28 mouse cellular contexts compared by ENCODE assay signal in the genomic region with DNA sequence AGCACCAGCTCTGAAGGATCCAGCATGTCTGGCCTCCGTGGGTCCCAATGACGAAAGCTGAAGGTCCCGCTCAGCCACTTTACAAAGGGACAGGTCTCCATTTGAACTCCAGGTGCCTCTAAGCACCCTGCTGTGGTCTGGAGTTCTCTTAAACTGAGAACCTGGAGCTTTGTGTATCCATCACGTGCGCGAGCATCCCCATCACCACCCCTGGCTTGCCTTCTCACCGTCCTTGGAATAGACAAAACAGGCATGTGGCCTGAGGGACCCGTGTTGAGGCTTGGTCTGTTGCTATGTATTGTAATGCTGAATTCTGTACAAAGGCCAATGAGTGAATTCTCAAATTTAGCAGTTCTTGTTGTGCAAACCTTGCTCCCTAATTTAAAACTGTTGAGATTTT. TPM values are rescaled to one million over a fixed set of nuclear protein-coding genes. Genes with fewer than 3 reads are reported as not detected.
DNase-seq lines count a peak whose midpoint lies in the region; ATAC-seq and TF ChIP-seq lines count a peak whose summit lies in the region.
"Had no signal": no experiment of that assay in that cellular context is flagged by ENCODE, and none has a peak within 500 bp of the region (broad histone marks: within the 10 kb centered on the region; RNA-seq: fewer than 3 reads in every experiment).

No protein-coding gene starts in this region.

- H3K4me1 ChIP-seq in bone marrow macrophage, adult 2 months (ENCODE audit: control insufficient read depth, insufficient read depth, low read length), result peaks cover 45% of the 10 kb centered on the region
- H3K4me1 ChIP-seq in small intestine, adult 2 months (ENCODE audit: control insufficient read depth, insufficient read depth, insufficient read length, low read length), result peaks cover 22% of the 10 kb centered on the region; the same call in 1 of the 2 replicates
- H3K4me1 ChIP-seq in midbrain, embryonic 15.5 days, result peaks cover 18% of the 10 kb centered on the region

- 89% methylated on average over 8 of the region's 8 CpGs for WGBS in small intestine, adult 2 months
- 95% methylated on average over 8 of the region's 8 CpGs for WGBS in midbrain, embryonic 15.5 days

- no peak overlapping the region for H3K4me3 ChIP-seq in gastrocnemius, adult 2 months
- H3K4me3 ChIP-seq in bone marrow macrophage, adult 2 months (ENCODE audit: insufficient read depth, low read length), result no peak overlapping the region
- H3K4me3 ChIP-seq in small intestine, adult 2 months (ENCODE audit: low read depth, low read length), result no peak overlapping the region
- no peak overlapping the region for H3K4me3 ChIP-seq in midbrain, embryonic 15.5 days
- H3K4me3 ChIP-seq: embryonic facial prominence, embryonic 15.5 days; forebrain, embryonic 15.5 days; heart, embryonic 13.5 days; hindbrain, embryonic 10.5 days; intestine, embryonic 15.5 days had no signal

- no peak for DNase-seq in gastrocnemius, adult 2 months
- no peak for DNase-seq in gastrocnemius, postnatal 10 days
- DNase-seq in ES-CJ7 (ENCODE audit: low read depth, low spot score), result peak; percentile 39
- DNase-seq in urinary bladder, postnatal 25 days (ENCODE audit: low spot score), result no peak
- DNase-seq: adrenal gland, adult 2 months; adrenal gland, postnatal 25 days; B cell, adult 2 months; cerebellum, adult 11 months; cerebellum, adult 8-10 months; cerebellum, postnatal 14 days; embryo, embryonic 11 days; gastrocnemius, postnatal 14 days had no signal

- H3K27me3 ChIP-seq in small intestine, adult 2 months (ENCODE audit: control insufficient read depth, insufficient read depth, low read length), result no peaks in the 10 kb centered on the region
- H3K27me3 ChIP-seq in midbrain, embryonic 15.5 days (replicated peaks), result no peaks in the 10 kb centered on the region
- H3K27me3 ChIP-seq: embryonic facial prominence, embryonic 15.5 days; forebrain, embryonic 15.5 days; heart, embryonic 13.5 days; intestine, embryonic 15.5 days had no signal

- peaks cover 12% of the 10 kb centered on the region for H3K36me3 ChIP-seq in small intestine, adult 2 months (ENCODE audit: control insufficient read depth, insufficient read depth, low read length)
- no peaks in the 10 kb centered on the region; the same call in 1 of the 2 replicates for H3K36me3 ChIP-seq in midbrain, embryonic 15.5 days (replicated peaks)

- no peak overlapping the region for H3K9ac ChIP-seq in midbrain, embryonic 15.5 days
- H3K9ac ChIP-seq: embryonic facial prominence, embryonic 15.5 days; forebrain, embryonic 15.5 days; heart, embryonic 13.5 days; hindbrain, embryonic 14.5 days; intestine, embryonic 15.5 days had no signal

- ATAC-seq in midbrain, embryonic 15.5 days (replicated peaks), result no peak
- ATAC-seq: activated CD4-positive, CD25-positive, alpha-beta regulatory T cell, adult 4 months; CD4-positive, CD25-positive, alpha-beta regulatory T cell, adult 4 months; forebrain, embryonic 15.5 days; intestine, embryonic 15.5 days had no signal

- H3K4me2 ChIP-seq in midbrain, embryonic 15.5 days, result no peak overlapping the region
- H3K4me2 ChIP-seq: embryonic facial prominence, embryonic 15.5 days; forebrain, embryonic 15.5 days; heart, embryonic 13.5 days; hindbrain, embryonic 14.5 days; intestine, embryonic 15.5 days had no signal

- no peak for TF ChIP-seq CTCF in gastrocnemius, adult 2 months (IDR thresholded peaks at IDR 0.05)
- no peak for TF ChIP-seq CTCF in bone marrow macrophage, adult 2 months (IDR thresholded peaks at IDR 0.05; ENCODE audit: low read depth, low read length)
- TF ChIP-seq CTCF in small intestine, adult 2 months (IDR thresholded peaks at IDR 0.05; ENCODE audit: extremely low read depth, insufficient read length, insufficient replicate concordance, low read depth, low read length), result no peak

- TF ChIP-seq POLR2A in bone marrow macrophage, adult 2 months (IDR thresholded peaks at IDR 0.05; ENCODE audit: borderline replicate concordance, low read depth, low read length), result no peak
- no peak for TF ChIP-seq POLR2A in small intestine, adult 2 months (IDR thresholded peaks at IDR 0.05; ENCODE audit: low read depth, low read length)

- H3K27ac ChIP-seq in gastrocnemius, adult 2 months, result peak overlapping the region; percentile 100
- H3K27ac ChIP-seq in bone marrow macrophage, adult 2 months (ENCODE audit: insufficient read depth, low read depth, low read length), result peak overlapping the region; percentile 95
- 0 out of 2 replicates have a peak overlapping the region, but pooled peaks have one; percentile 11 for H3K27ac ChIP-seq in small intestine, adult 2 months (ENCODE audit: insufficient read depth, low read depth, low read length)
- H3K27ac ChIP-seq in midbrain, embryonic 15.5 days, result no peak overlapping the region
- H3K27ac ChIP-seq: embryonic facial prominence, embryonic 15.5 days; forebrain, embryonic 15.5 days; heart, embryonic 13.5 days; hindbrain, embryonic 10.5 days; hindbrain, embryonic 14.5 days; intestine, embryonic 15.5 days had no signal

- H3K9me3 ChIP-seq in midbrain, embryonic 15.5 days, result no peaks in the 10 kb centered on the region
- H3K9me3 ChIP-seq: embryonic facial prominence, embryonic 15.5 days; forebrain, embryonic 15.5 days; G1E; heart, embryonic 13.5 days; hindbrain, embryonic 10.5 days; intestine, embryonic 15.5 days had no signal

- intact Hi-C loops in gastrocnemius, adult 2 months (cut with DNase I), result loop anchor here (5.0 kb wide), 1 partner anchor 36 kb away; no protein-coding TSS in a partner anchor

RNA-seq across cellular contexts. Expression of gene Snrpa, which starts 2.7 kb away (rescaled TPM):
- 10 to 100 TPM; 32.5 to 37.3 TPM for total RNA-seq in gastrocnemius, adult 2 months (2021)
- total RNA-seq in gastrocnemius, postnatal 10 days (2021), result 10 to 100 TPM; 38.8 to 42.1 TPM
- 52.0 and 63.3 TPM in 2 replicates for polyA plus RNA-seq in bone marrow macrophage, adult 2 months (2012; ENCODE audit: insufficient read depth, insufficient read length, missing spikeins)
- 73.2 and 138 TPM in 2 replicates for polyA plus RNA-seq in small intestine, adult 2 months (2012; rRNA removed)
- 204 and 215 TPM in 2 replicates for polyA plus RNA-seq in midbrain, embryonic 15.5 days (2015; fragmentation: Nextera tagmentation; extraction: Ambion mirVana)

RNA-seq across cellular contexts. Expression of gene BC024978, which starts 3.2 kb away (rescaled TPM):
- total RNA-seq in gastrocnemius, adult 2 months (2021), result 10 to 100 TPM; 14.6 to 15.8 TPM
- total RNA-seq in gastrocnemius, postnatal 10 days (2021), result 10 to 100 TPM in 1 of 2 experiments, 1 to 10 TPM in 1; 9.2 to 13.3 TPM
- 4.0 and 5.0 TPM in 2 replicates for polyA plus RNA-seq in bone marrow macrophage, adult 2 months (2012; ENCODE audit: insufficient read depth, insufficient read length, missing spikeins)
- polyA plus RNA-seq in small intestine, adult 2 months (2012; rRNA removed), result 6.4 and 9.5 TPM in 2 replicates
- polyA plus RNA-seq in midbrain, embryonic 15.5 days (2015; fragmentation: Nextera tagmentation; extraction: Ambion mirVana), result 3.7 and 3.9 TPM in 2 replicates

RNA-seq across cellular contexts. Expression of gene Mia, which starts 17.8 kb away (rescaled TPM):
- total RNA-seq in gastrocnemius, adult 2 months (2021), result not detected
- total RNA-seq in gastrocnemius, postnatal 10 days (2021), result not detected
- not detected in 2 replicates for polyA plus RNA-seq in bone marrow macrophage, adult 2 months (2012; ENCODE audit: insufficient read depth, insufficient read length, missing spikeins)
- 9.6 TPM in 1 of 2 replicates, not detected in the other for polyA plus RNA-seq in small intestine, adult 2 months (2012; rRNA removed)
- polyA plus RNA-seq in midbrain, embryonic 15.5 days (2015; fragmentation: Nextera tagmentation; extraction: Ambion mirVana), result 14.0 and 16.2 TPM in 2 replicates
- total RNA-seq: adrenal gland, adult 2 months; adrenal gland, postnatal 25 days had no signal
- polyA plus RNA-seq: adrenal gland, adult 2 months had no signal

RNA-seq across cellular contexts. Expression of gene Gm21983, which starts 17.9 kb away (rescaled TPM):
- under 1 TPM in 1 of 2 experiments, not detected in 1; 0.18 TPM for total RNA-seq in gastrocnemius, adult 2 months (2021)
- not detected for total RNA-seq in gastrocnemius, postnatal 10 days (2021)
- polyA plus RNA-seq in bone marrow macrophage, adult 2 months (2012; ENCODE audit: insufficient read depth, insufficient read length, missing spikeins), result not detected in 2 replicates
- 0.23 TPM in 1 of 2 replicates, not detected in the other for polyA plus RNA-seq in small intestine, adult 2 months (2012; rRNA removed)
- 0.40 and 0.62 TPM in 2 replicates for polyA plus RNA-seq in midbrain, embryonic 15.5 days (2015; fragmentation: Nextera tagmentation; extraction: Ambion mirVana)
- total RNA-seq: adrenal gland, adult 2 months; adrenal gland, postnatal 25 days; common myeloid progenitor, adult 5-6 weeks; G1E; gastrocnemius, postnatal 14 days; heart, adult 8-10 months had no signal
- polyA plus RNA-seq: CD4-positive, CD25-positive, alpha-beta regulatory T cell, adult 4 months; embryonic facial prominence, embryonic 11.5 days; forebrain, embryonic 15.5 days; G1E; heart, postnatal 0 days; hindbrain, embryonic 14.5 days; intestine, embryonic 15.5 days had no signal

RNA-seq across cellular contexts. Expression of gene Rab4b, which starts 20.1 kb away (rescaled TPM):
- 1 to 10 TPM; 5.7 to 6.5 TPM for total RNA-seq in gastrocnemius, adult 2 months (2021)
- total RNA-seq in gastrocnemius, postnatal 10 days (2021), result 10 to 100 TPM; 22.7 to 25.2 TPM
- 65.0 and 66.6 TPM in 2 replicates for polyA plus RNA-seq in bone marrow macrophage, adult 2 months (2012; ENCODE audit: insufficient read depth, insufficient read length, missing spikeins)
- polyA plus RNA-seq in small intestine, adult 2 months (2012; rRNA removed), result 42.9 and 77.3 TPM in 2 replicates
- 101 and 107 TPM in 2 replicates for polyA plus RNA-seq in midbrain, embryonic 15.5 days (2015; fragmentation: Nextera tagmentation; extraction: Ambion mirVana)
